In the genomic region with DNA sequence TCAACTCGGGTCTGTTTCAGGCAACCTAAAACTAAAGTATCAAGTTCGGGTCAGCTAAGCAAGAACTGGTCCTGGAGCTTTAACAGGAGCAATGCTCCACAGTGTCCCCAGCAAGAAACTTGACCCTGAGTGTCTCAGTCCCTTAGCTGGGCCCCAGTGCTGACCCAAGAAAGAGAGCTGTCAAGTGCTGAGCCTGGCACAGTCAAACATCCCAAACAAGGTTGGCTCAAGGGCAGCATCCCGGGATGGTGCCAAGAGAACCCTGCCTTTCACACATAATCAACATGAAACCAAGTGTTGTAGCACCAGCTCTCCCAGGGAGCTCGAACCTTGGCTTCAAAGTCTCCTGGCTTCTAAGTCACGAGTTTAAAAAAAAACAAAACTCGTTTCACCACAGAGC, we compare ENCODE assay signal across 13 mouse cellular contexts.
A peak's percentile ranks its signal among the peaks of the same experiment; 100 is the strongest.
DNase-seq lines count a peak whose midpoint lies in the region; ATAC-seq and TF ChIP-seq lines count a peak whose summit lies in the region.
"Had no signal": no experiment of that assay in that cellular context is flagged by ENCODE, and none has a peak within 500 bp of the region (broad histone marks: within the 10 kb centered on the region; RNA-seq: fewer than 3 reads in every experiment).

No protein-coding gene starts in this region.

- H3K9me3 ChIP-seq in heart, embryonic 10.5 days: no peaks in the 10 kb centered on the region
- H3K9me3 ChIP-seq in lung, postnatal 0 days (ENCODE audit: low read length): no peaks in the 10 kb centered on the region
- H3K9me3 ChIP-seq in hindbrain, embryonic 10.5 days: no peaks in the 10 kb centered on the region
- H3K9me3 ChIP-seq: forebrain, embryonic 13.5 days; intestine, embryonic 15.5 days; liver, embryonic 15.5 days; megakaryocyte, embryonic 14.5 days had no signal

- DNase-seq in heart, adult 18-20 months: peak; percentile 33 to 42
- no peak for DNase-seq in heart, embryonic 10.5 days (ENCODE audit: low spot score)
- no peak for DNase-seq in lung, postnatal 0 days (ENCODE audit: low spot score)
- DNase-seq in lung, postnatal 10 days: no peak
- peak; percentile 80 for DNase-seq in gastrocnemius, postnatal 25 days
- peak; percentile 24 to 56 for DNase-seq in kidney, postnatal 25 days
- DNase-seq in urinary bladder, postnatal 10 days (ENCODE audit: low spot score): no peak
- no peak for DNase-seq in hindbrain, embryonic 10.5 days (ENCODE audit: low spot score)
- DNase-seq: cerebellum, postnatal 25 days had no signal

- 0 out of 2 replicates have a peak, but pooled peaks cover 5% of the 10 kb centered on the region for H3K36me3 ChIP-seq in heart, embryonic 10.5 days
- H3K36me3 ChIP-seq in lung, postnatal 0 days (ENCODE audit: insufficient read depth, low read length): no peaks in the 10 kb centered on the region
- H3K36me3 ChIP-seq in hindbrain, embryonic 10.5 days: peaks cover 12% of the 10 kb centered on the region; the same call in 1 of the 2 replicates
- H3K36me3 ChIP-seq: intestine, embryonic 15.5 days; liver, embryonic 15.5 days had no signal

- H3K27me3 ChIP-seq in heart, embryonic 10.5 days (ENCODE audit: insufficient read depth, poor library complexity, severe bottlenecking): no peaks in the 10 kb centered on the region
- H3K27me3 ChIP-seq in lung, postnatal 0 days (replicated peaks; ENCODE audit: insufficient read depth, low read length): no peaks in the 10 kb centered on the region
- H3K27me3 ChIP-seq in hindbrain, embryonic 10.5 days (ENCODE audit: insufficient read depth, poor library complexity, severe bottlenecking): no peaks in the 10 kb centered on the region
- H3K27me3 ChIP-seq: forebrain, embryonic 13.5 days; intestine, embryonic 15.5 days; liver, embryonic 15.5 days; megakaryocyte, embryonic 14.5 days had no signal

- TF ChIP-seq EP300 in lung, postnatal 0 days (IDR thresholded peaks at IDR 0.05): no peak

- ATAC-seq in lung, postnatal 0 days: peak; percentile 35
- ATAC-seq: forebrain, embryonic 13.5 days; intestine, embryonic 15.5 days had no signal

- H3K4me3 ChIP-seq in heart, embryonic 10.5 days: no peak overlapping the region
- H3K4me3 ChIP-seq in lung, postnatal 0 days (ENCODE audit: low read depth, low read length): no peak overlapping the region
- no peak overlapping the region for H3K4me3 ChIP-seq in hindbrain, embryonic 10.5 days
- H3K4me3 ChIP-seq: forebrain, embryonic 13.5 days; intestine, embryonic 15.5 days; liver, embryonic 15.5 days; megakaryocyte, embryonic 14.5 days had no signal

- H3K9ac ChIP-seq in lung, postnatal 0 days (replicated peaks; ENCODE audit: low read depth): no peak overlapping the region
- H3K9ac ChIP-seq: forebrain, embryonic 13.5 days; intestine, embryonic 15.5 days; liver, embryonic 15.5 days had no signal

- H3K4me1 ChIP-seq in heart, embryonic 10.5 days: peaks cover 6% of the 10 kb centered on the region
- no peaks in the 10 kb centered on the region for H3K4me1 ChIP-seq in lung, postnatal 0 days (ENCODE audit: insufficient read depth, low read depth, low read length)
- peaks cover 2% of the 10 kb centered on the region; the same call in 1 of the 2 replicates for H3K4me1 ChIP-seq in hindbrain, embryonic 10.5 days (replicated peaks)
- H3K4me1 ChIP-seq: intestine, embryonic 15.5 days; liver, embryonic 15.5 days had no signal

- H3K4me2 ChIP-seq in lung, postnatal 0 days (replicated peaks; ENCODE audit: low read depth, low read length): no peak overlapping the region
- H3K4me2 ChIP-seq: forebrain, embryonic 13.5 days; intestine, embryonic 15.5 days; liver, embryonic 15.5 days had no signal

- no peak for TF ChIP-seq CTCF in lung, postnatal 0 days (IDR thresholded peaks at IDR 0.05)

- WGBS in heart, embryonic 10.5 days: 76% methylated on average over 6 of the region's 6 CpGs
- 61% methylated on average over 6 of the region's 6 CpGs for WGBS in lung, postnatal 0 days
- 80% methylated on average over 6 of the region's 6 CpGs for WGBS in hindbrain, embryonic 10.5 days

- no peak overlapping the region for H3K27ac ChIP-seq in heart, embryonic 10.5 days
- H3K27ac ChIP-seq in lung, postnatal 0 days (ENCODE audit: low read length): no peak overlapping the region
- H3K27ac ChIP-seq in hindbrain, embryonic 10.5 days: no peak overlapping the region
- H3K27ac ChIP-seq: forebrain, embryonic 13.5 days; intestine, embryonic 15.5 days; liver, embryonic 15.5 days had no signal

Comparison
In these comparisons a context has a peak if more than half of its experiments do, and no peak if none do; other contexts are left out.
1. DNase-seq: peak in heart, adult 18-20 months (2 of 2), gastrocnemius, postnatal 25 days (single experiment) and kidney, postnatal 25 days (2 of 2); none in heart, embryonic 10.5 days (single experiment), lung, postnatal 0 days (single experiment), lung, postnatal 10 days (single experiment), urinary bladder, postnatal 10 days (single experiment) and hindbrain, embryonic 10.5 days (single experiment).